Mouse (Mus musculus) small intestine, adult 2 months (tissue): ENCODE measurements around the gene Plcxd3.

Experiments
- CTCF ChIP-seq: fragments of 200-500 bp; IDR thresholded peaks from 2 replicates; pipeline ENCODE4 v1.5.1; 2012; ENCODE audit warnings: low read depth, mild to moderate bottlenecking, control low read depth, inconsistent platforms, low read length, moderate library complexity, mixed read lengths; ENCODE audit not compliant: insufficient replicate concordance, insufficient read length; ENCODE audit errors: extremely low read depth
- POLR2A ChIP-seq: fragments of 200-500 bp; IDR thresholded peaks from 2 replicates; pipeline ENCODE4 v1.6.1; 2012; ENCODE audit warnings: low read depth, mild to moderate bottlenecking, control low read depth, inconsistent platforms, low read length, moderate library complexity

- no peak for TF ChIP-seq CTCF
- TF ChIP-seq POLR2A, result no peak
These were observed at the start of gene Plcxd3 for GRCm38 (mm10) chr15:4375423-4376220.
